Mouse (Mus musculus) liver, embryonic 14.5 days (tissue): ENCODE measurements at regions not wholly inside any gene's neighbourhood (a gene's known extent, or its start where the extent isn't known, plus 50 kb on each side); places are given as distances from the start of the nearest gene placed in this dataset.

ENCODE experiments used
- ATAC-seq: fragments of 200-750 bp; cut with Nextera tagmentation; 2 replicates; pipeline ENCODE4 v1.8.0; 2017; ENCODE audit warnings: moderate number of reproducible peaks, mild to moderate bottlenecking, moderate library complexity; ENCODE audit not compliant: insufficient read depth
- DNase-seq, 3 experiments: peaks; one replicate each; pipeline ENCODE4 v3.0.0-alpha.2; 2012 to 2013; ENCODE audit warnings: low read depth in 3 of 3, low spot score in 3 of 3
- H3K27ac ChIP-seq: fragments of 300-500 bp; sonication (generic); 2 replicates; pipeline ENCODE4 v1.5.1; 2014; ENCODE audit warnings: moderate library complexity, mild to moderate bottlenecking, control low read depth, inconsistent platforms
- H3K27me3 ChIP-seq: fragments of 300-500 bp; sonication (generic); 2 replicates; pipeline ENCODE4 v1.6.1; 2014; ENCODE audit warnings: mild to moderate bottlenecking, low read length, moderate library complexity; ENCODE audit not compliant: control insufficient read depth, insufficient read depth
- H3K36me3 ChIP-seq: fragments of 300-500 bp; sonication (generic); replicated peaks from 2 replicates; pipeline ENCODE4 v1.6.1; 2014; ENCODE audit warnings: low read depth; ENCODE audit not compliant: control insufficient read depth, insufficient read depth
- H3K4me1 ChIP-seq, 2 experiments: fragments of 200-500 bp in 1 of 2; fragments of 300-500 bp in 1 of 2; sonication (generic) in 1 of 2; replicated peaks; 2 replicates each; pipeline ENCODE4 v1.6.1; 2012 to 2014; ENCODE audit warnings: antibody characterized with exemption in 1 of 2, inconsistent platforms in 1 of 2, low read length in 1 of 2; ENCODE audit not compliant: control insufficient read depth in 2 of 2, insufficient read depth in 2 of 2
- H3K4me2 ChIP-seq: fragments of 300-500 bp; sonication (generic); 2 replicates; pipeline ENCODE4 v1.6.1; 2014; ENCODE audit warnings: low read depth, mild to moderate bottlenecking, control low read depth, moderate library complexity
- H3K4me3 ChIP-seq, 2 experiments: fragments of 200-500 bp in 1 of 2; fragments of 300-500 bp in 1 of 2; sonication (generic) in 1 of 2; 2 replicates each; pipeline ENCODE4 v1.5.1; 2012 to 2014; ENCODE audit warnings: low read depth in 2 of 2, low read length in 2 of 2, mild to moderate bottlenecking in 2 of 2, control low read depth in 1 of 2, inconsistent platforms in 1 of 2, moderate library complexity in 1 of 2; ENCODE audit not compliant: insufficient read depth in 1 of 2
- H3K9ac ChIP-seq: fragments of 300-500 bp; sonication (generic); replicated peaks from 2 replicates; pipeline ENCODE4 v1.6.1; 2014; ENCODE audit warnings: mild to moderate bottlenecking, control low read depth, moderate library complexity
- H3K9me3 ChIP-seq: fragments of 300-500 bp; sonication (generic); 2 replicates; pipeline ENCODE4 v1.6.1; 2016; ENCODE audit warnings: low read length, mixed read lengths; ENCODE audit not compliant: control insufficient read depth
- CTCF ChIP-seq: IDR thresholded peaks from 2 replicates; pipeline ENCODE4 v1.5.1; 2016; ENCODE audit warnings: antibody characterized with exemption, low read depth, control low read depth
- EP300 ChIP-seq: IDR thresholded peaks from 2 replicates; pipeline ENCODE4 v1.6.1; 2016; ENCODE audit warnings: antibody characterized with exemption, low read depth
- WGBS: fragments of 180-500 bp; shearing (Covaris S2); extraction: QIAGEN DNeasy Blood & Tissue Kit; methylation state at CpG from one replicate; pipeline ENCODE4 v1.1.7; 2014; ENCODE audit not compliant: insufficient replicate concordance; 5-methylcytosine and 5-hydroxymethylcytosine counted together

DNA sequence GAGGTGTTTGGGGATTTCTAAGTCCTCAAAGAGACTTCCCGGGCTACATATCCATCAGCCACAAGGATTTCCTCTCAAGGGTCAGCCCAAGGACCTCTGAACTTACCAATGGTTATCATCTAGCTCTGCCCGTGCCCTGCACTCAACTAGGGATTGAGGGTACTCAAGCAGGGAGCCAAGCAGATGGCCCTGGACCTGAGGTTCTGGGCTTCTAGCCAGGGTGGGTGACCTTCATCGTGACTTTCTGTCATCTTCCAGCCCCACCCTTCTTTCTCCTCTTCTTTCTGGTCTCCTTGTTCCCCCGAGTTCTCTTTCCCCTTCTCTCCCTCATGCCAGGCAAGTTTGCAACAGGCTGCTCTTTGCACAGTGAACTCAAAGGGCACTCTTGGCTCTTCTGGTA, 1610.6 kb upstream of the Gulo start:
- no peak overlapping the region for H3K4me3 ChIP-seq
- WGBS = 45% methylated on average over 4 of the region's 4 CpGs
- ATAC-seq (no peak), DNase-seq (no peak)
- TF ChIP-seq CTCF (no peak), EP300 (no peak)
- H3K36me3 ChIP-seq = no peaks in the 10 kb centered on the region
- H3K9ac ChIP-seq = no peak overlapping the region
- no peaks in the 10 kb centered on the region for H3K4me1 ChIP-seq
- no peaks in the 10 kb centered on the region for H3K9me3 ChIP-seq
- H3K27ac ChIP-seq = no peak overlapping the region
- no peaks in the 10 kb centered on the region for H3K27me3 ChIP-seq
- H3K4me2 ChIP-seq = no peak overlapping the region

DNA sequence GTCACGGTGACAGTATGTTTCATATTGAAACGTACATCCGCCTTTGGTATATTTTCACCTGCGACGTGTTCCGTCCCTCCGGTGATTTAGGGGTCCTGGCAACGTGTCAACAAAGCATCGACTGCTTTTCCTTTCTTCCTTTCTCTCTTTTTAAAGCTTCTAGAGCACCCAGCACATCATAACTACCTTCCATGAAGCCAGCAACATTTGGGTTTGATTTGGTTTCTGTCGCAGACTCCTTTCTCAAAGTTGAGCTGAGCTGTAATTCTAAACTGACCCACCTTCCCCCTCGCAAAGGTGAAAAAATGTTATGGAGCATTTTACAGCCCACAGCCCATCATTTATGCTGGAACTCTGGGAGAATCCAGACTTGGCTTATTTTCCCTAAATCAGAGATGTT, 1605.4 kb upstream of the Gulo start:
- Histone ChIP-seq H3K4me2 (no peak overlapping the region), H3K4me3 (no peak overlapping the region), H3K27me3 (no peaks in the 10 kb centered on the region; the same call in 1 of the 2 replicates), H3K9ac (no peak overlapping the region), H3K4me1 (no peaks in the 10 kb centered on the region), H3K27ac (no peak overlapping the region), H3K9me3 (no peaks in the 10 kb centered on the region), H3K36me3 (no peaks in the 10 kb centered on the region)
- ATAC-seq (no peak), DNase-seq (no peak)
- TF ChIP-seq CTCF (no peak), EP300 (no peak)
- WGBS = 74% methylated on average over 11 of the region's 11 CpGs

DNA sequence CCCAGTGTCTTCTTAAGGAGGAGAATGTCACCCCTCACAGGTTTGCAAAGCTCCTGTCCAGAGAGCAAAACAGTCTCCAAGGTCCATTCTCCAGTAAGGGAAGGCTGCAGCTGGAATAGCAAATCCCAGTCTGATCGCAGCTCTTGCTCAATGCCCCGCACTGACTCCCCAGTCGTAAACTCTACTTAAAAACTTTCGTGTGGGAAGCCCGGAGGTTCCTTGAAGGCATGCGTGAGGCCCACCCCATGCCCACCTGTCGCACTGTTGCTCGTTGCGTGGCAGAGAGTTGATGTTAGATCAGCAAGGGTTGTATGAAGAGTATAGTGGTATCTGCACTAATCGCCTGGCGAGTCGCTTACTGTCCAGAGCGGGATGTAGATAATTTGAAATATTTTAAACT, 1604.7 kb upstream of the Gulo start:
- DNase-seq (no peak), ATAC-seq (no peak)
- 68% methylated on average over 13 of the region's 13 CpGs for WGBS
- no peaks in the 10 kb centered on the region for H3K9me3 ChIP-seq
- no peak for TF ChIP-seq CTCF
- H3K27me3 ChIP-seq = no peaks in the 10 kb centered on the region; the same call in 1 of the 2 replicates
- no peaks in the 10 kb centered on the region for H3K4me1 ChIP-seq
- no peak overlapping the region for H3K9ac ChIP-seq
- no peaks in the 10 kb centered on the region for H3K36me3 ChIP-seq
- H3K27ac ChIP-seq = no peak overlapping the region
- no peak overlapping the region for H3K4me2 ChIP-seq
- H3K4me3 ChIP-seq = no peak overlapping the region

DNA sequence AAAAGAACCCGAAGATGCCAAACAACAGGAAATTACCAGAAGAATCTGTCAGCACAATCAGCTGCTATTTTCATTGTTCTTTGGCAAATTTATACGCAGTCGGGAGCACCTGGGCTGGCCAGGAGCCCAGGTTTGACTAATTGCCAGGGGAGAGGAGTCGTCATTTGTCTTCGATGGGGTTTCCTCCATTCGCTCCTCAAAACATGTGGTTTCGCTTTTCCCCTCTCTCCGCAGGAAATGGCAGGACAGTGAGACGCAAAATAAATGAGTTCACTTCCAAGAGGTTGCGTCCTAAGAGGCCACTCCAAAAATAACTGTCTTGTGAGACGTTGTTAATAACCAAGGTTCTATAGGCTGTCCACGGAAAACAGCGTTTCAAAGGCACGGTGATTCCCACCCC, 1604.2 kb upstream of the Gulo start:
- no peak for ATAC-seq

DNA sequence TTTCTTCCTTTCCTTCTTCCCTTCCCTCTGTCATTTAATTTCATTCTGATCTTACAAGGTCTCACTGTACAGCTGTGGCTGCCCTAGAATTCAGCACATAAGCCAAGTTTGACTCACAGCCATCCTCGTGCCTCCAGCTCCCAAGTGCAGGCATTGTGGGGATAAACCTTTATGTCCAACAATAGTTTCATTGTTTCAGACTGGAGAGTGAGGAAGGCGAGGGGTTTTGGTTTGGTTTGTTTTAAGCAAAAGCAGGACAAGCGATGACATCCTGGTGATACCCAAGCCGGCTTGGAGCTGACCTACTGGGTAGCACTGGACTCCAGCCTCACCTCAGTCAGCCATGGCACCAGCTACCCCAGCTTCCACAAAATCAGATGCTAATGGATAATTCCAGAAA, 1603.5 kb upstream of the Gulo start:
- ATAC-seq = no peak
- Histone ChIP-seq H3K27me3 (no peaks in the 10 kb centered on the region; the same call in 1 of the 2 replicates), H3K27ac (no peak overlapping the region), H3K9ac (no peak overlapping the region), H3K36me3 (no peaks in the 10 kb centered on the region), H3K4me3 (no peak overlapping the region), H3K9me3 (no peaks in the 10 kb centered on the region), H3K4me2 (no peak overlapping the region), H3K4me1 (0 out of 4 replicates have a peak, but pooled peaks cover 0 to 2% of the 10 kb centered on the region in 2 experiments)
- TF ChIP-seq EP300 (no peak), CTCF (no peak)
- 36% methylated on average over 4 of the region's 4 CpGs for WGBS
- DNase-seq = no peak

More for the DNA sequence above, 1604.2 kb upstream of the Gulo start:
- Histone ChIP-seq H3K27ac (no peak overlapping the region), H3K27me3 (no peaks in the 10 kb centered on the region; the same call in 1 of the 2 replicates), H3K36me3 (no peaks in the 10 kb centered on the region), H3K9me3 (no peaks in the 10 kb centered on the region), H3K9ac (no peak overlapping the region), H3K4me1 (no peaks in the 10 kb centered on the region), H3K4me3 (no peak overlapping the region), H3K4me2 (peak overlapping the region; percentile 18)
- 22% methylated on average over 14 of the region's 14 CpGs for WGBS
- DNase-seq = no peak
- TF ChIP-seq CTCF = no peak
- no peak for TF ChIP-seq EP300
